Mouse (Mus musculus) liver, embryonic 16.5 days (tissue): ENCODE results near the gene Calm5. TPM values are rescaled to one million over a fixed set of nuclear protein-coding genes. Genes with fewer than 3 reads are reported as not detected.
"Not testable (repeated sequence)": the region's sequence is repeated elsewhere in the genome, so short reads cannot be mapped to it uniquely, and the experiment has no call there.

ENCODE experiments used
- ATAC-seq: fragments of 200-750 bp; cut with Nextera tagmentation; 2 replicates; pipeline ENCODE4 v1.8.0; 2017; ENCODE audit warnings: low read depth, mild to moderate bottlenecking, moderate number of reproducible peaks, moderate library complexity
- H3K27ac ChIP-seq: fragments of 300-500 bp; sonication (generic); 2 replicates; pipeline ENCODE4 v1.5.1; 2014; ENCODE audit warnings: mild to moderate bottlenecking, low read length
- H3K27me3 ChIP-seq: fragments of 300-500 bp; sonication (generic); 2 replicates; pipeline ENCODE4 v1.6.1; 2014; ENCODE audit warnings: low read depth, low read length, mixed read lengths; ENCODE audit not compliant: control insufficient read depth, insufficient read depth
- H3K36me3 ChIP-seq: fragments of 300-500 bp; sonication (generic); 2 replicates; pipeline ENCODE4 v1.6.1; 2014; ENCODE audit warnings: mild to moderate bottlenecking; ENCODE audit not compliant: control insufficient read depth, insufficient read depth
- H3K4me1 ChIP-seq: fragments of 300-500 bp; sonication (generic); 2 replicates; pipeline ENCODE4 v1.6.1; 2014; ENCODE audit warnings: low read depth, low read length, mixed read lengths; ENCODE audit not compliant: control insufficient read depth
- H3K4me2 ChIP-seq: fragments of 300-500 bp; sonication (generic); 2 replicates; pipeline ENCODE4 v1.6.1; 2014; ENCODE audit warnings: low read depth, low read length, mixed read lengths
- H3K4me3 ChIP-seq: fragments of 300-500 bp; sonication (generic); 2 replicates; pipeline ENCODE4 v1.5.1; 2014; ENCODE audit warnings: low read depth, mild to moderate bottlenecking, low read length
- H3K9ac ChIP-seq: fragments of 300-500 bp; sonication (generic); 2 replicates; pipeline ENCODE4 v1.6.1; 2014; ENCODE audit warnings: low read depth, low read length
- H3K9me3 ChIP-seq: fragments of 300-500 bp; sonication (generic); replicated peaks from 2 replicates; pipeline ENCODE4 v1.6.1; 2016; ENCODE audit warnings: low read length; ENCODE audit not compliant: control insufficient read depth
- WGBS: fragments of 180-500 bp; shearing (Covaris S2); extraction: QIAGEN DNeasy Blood & Tissue Kit; methylation state at CpG from one replicate; pipeline ENCODE4 v1.1.7; 2014; ENCODE audit not compliant: insufficient replicate concordance; 5-methylcytosine and 5-hydroxymethylcytosine counted together
- polyA plus RNA-seq: library from polyadenylated mRNA; unstranded; fragments of >200 nt; fragmentation: Nextera tagmentation; extraction: Ambion mirVana; gene quantifications from 2 replicates; pipeline ENCODE4 v1.2.1, GENCODE M21; 2015

Calm5 gene
- polyA plus RNA-seq, 1 experiment from 2014 or later: not detected

- Histone ChIP-seq H3K4me2 (no peak overlapping the region), H3K9me3 (no peaks in the 10 kb centered on the region), H3K27ac (no peak overlapping the region), H3K4me1 (no peaks in the 10 kb centered on the region), H3K36me3 (no peaks in the 10 kb centered on the region), H3K9ac (no peak overlapping the region), H3K4me3 (no peak overlapping the region), H3K27me3 (no peaks in the 10 kb centered on the region)
- WGBS: 43% methylated on average over 5 of the region's 5 CpGs
- ATAC-seq: no peak
Observed at GRCm38 (mm10) chr13:3831546-3831945, 22.4 kb upstream of the Calm5 start.

- no peak overlapping the region for H3K4me3 ChIP-seq
- no peak overlapping the region for H3K27ac ChIP-seq
- H3K9ac ChIP-seq: no peak overlapping the region
- no peaks in the 10 kb centered on the region for H3K9me3 ChIP-seq
- WGBS: 32% methylated on average over 1 of the region's 1 CpGs
- no peaks in the 10 kb centered on the region for H3K4me1 ChIP-seq
- ATAC-seq: no peak
- no peak overlapping the region for H3K4me2 ChIP-seq
- no peaks in the 10 kb centered on the region for H3K36me3 ChIP-seq
- no peaks in the 10 kb centered on the region for H3K27me3 ChIP-seq
Observed at GRCm38 (mm10) chr13:3831994-3832393, 22.0 kb upstream of the Calm5 start.

GRCm38 (mm10) chr13:3832450-3832849 is 21.5 kb upstream of the Calm5 start:
- no peaks in the 10 kb centered on the region for H3K27me3 ChIP-seq
- 9% methylated on average over 2 of the region's 2 CpGs for WGBS
- no peak overlapping the region for H3K9ac ChIP-seq
- no peaks in the 10 kb centered on the region for H3K36me3 ChIP-seq
- H3K9me3 ChIP-seq: no peaks in the 10 kb centered on the region
- no peak overlapping the region for H3K4me3 ChIP-seq
- H3K4me2 ChIP-seq: no peak overlapping the region
- no peaks in the 10 kb centered on the region for H3K4me1 ChIP-seq
- no peak for ATAC-seq
- no peak overlapping the region for H3K27ac ChIP-seq

GRCm38 (mm10) chr13:3833644-3834043 is 20.3 kb upstream of the Calm5 start:
- peak; percentile 39; the same call in 1 of the 2 replicates for ATAC-seq
- not testable (repeated sequence) for H3K4me1 ChIP-seq, H3K9ac ChIP-seq, H3K36me3 ChIP-seq, H3K27ac ChIP-seq, H3K4me3 ChIP-seq, H3K9me3 ChIP-seq, H3K4me2 ChIP-seq, H3K27me3 ChIP-seq

GRCm38 (mm10) chr13:3837312-3837807 is 16.6 kb upstream of the Calm5 start, which contains the start of gene Calm4:
TSS of gene Calm4 (plus strand) at chr13:3837757.
- H3K4me2 ChIP-seq, H3K9me3 ChIP-seq, H3K27ac ChIP-seq, H3K36me3 ChIP-seq, H3K9ac ChIP-seq, H3K27me3 ChIP-seq, H3K4me1 ChIP-seq, H3K4me3 ChIP-seq, ATAC-seq: not testable (repeated sequence)

- H3K27me3 ChIP-seq, H3K36me3 ChIP-seq, H3K27ac ChIP-seq, H3K9me3 ChIP-seq, H3K4me2 ChIP-seq, H3K4me1 ChIP-seq, H3K9ac ChIP-seq, H3K4me3 ChIP-seq: not testable (repeated sequence)
- peak; percentile 48 for ATAC-seq
Observed at GRCm38 (mm10) chr13:3840662-3841061, 13.3 kb upstream of the Calm5 start.

GRCm38 (mm10) chr13:3850330-3850729 is 3.6 kb upstream of the Calm5 start:
- no peak for ATAC-seq
- H3K4me2 ChIP-seq: no peak overlapping the region
- 64% methylated on average over 1 of the region's 1 CpGs for WGBS
- H3K27me3 ChIP-seq: no peaks in the 10 kb centered on the region
- no peak overlapping the region for H3K4me3 ChIP-seq
- no peaks in the 10 kb centered on the region for H3K9me3 ChIP-seq
- no peaks in the 10 kb centered on the region for H3K36me3 ChIP-seq
- H3K9ac ChIP-seq: no peak overlapping the region
- no peak overlapping the region for H3K27ac ChIP-seq
- H3K4me1 ChIP-seq: no peaks in the 10 kb centered on the region

GRCm38 (mm10) chr13:3854856-3855255 is 883 bp downstream of the Calm5 start:
- no peak for ATAC-seq
- H3K9me3 ChIP-seq: no peaks in the 10 kb centered on the region
- no peak overlapping the region for H3K4me3 ChIP-seq
- WGBS: 57% methylated on average over 2 of the region's 2 CpGs
- no peaks in the 10 kb centered on the region for H3K36me3 ChIP-seq
- H3K27me3 ChIP-seq: no peaks in the 10 kb centered on the region
- H3K27ac ChIP-seq: no peak overlapping the region
- no peaks in the 10 kb centered on the region; the same call in 1 of the 2 replicates for H3K4me1 ChIP-seq
- H3K9ac ChIP-seq: no peak overlapping the region
- H3K4me2 ChIP-seq: no peak overlapping the region

GRCm38 (mm10) chr13:3856252-3856651 is 2.3 kb downstream of the Calm5 start:
- H3K4me3 ChIP-seq: no peak overlapping the region
- H3K36me3 ChIP-seq: no peaks in the 10 kb centered on the region
- no peaks in the 10 kb centered on the region for H3K9me3 ChIP-seq
- H3K27ac ChIP-seq: no peak overlapping the region
- H3K27me3 ChIP-seq: no peaks in the 10 kb centered on the region
- 53% methylated on average over 1 of the region's 1 CpGs for WGBS
- H3K9ac ChIP-seq: no peak overlapping the region
- H3K4me2 ChIP-seq: no peak overlapping the region
- ATAC-seq: no peak
- peaks cover 11% of the 10 kb centered on the region for H3K4me1 ChIP-seq

GRCm38 (mm10) chr13:3861251-3861650 is 7.3 kb downstream of the Calm5 start:
- no peaks in the 10 kb centered on the region for H3K27me3 ChIP-seq
- ATAC-seq: peak; percentile 76
- H3K4me2 ChIP-seq: peak overlapping the region; percentile 12
- H3K36me3 ChIP-seq: no peaks in the 10 kb centered on the region
- WGBS: 47% methylated on average over 8 of the region's 8 CpGs
- H3K4me1 ChIP-seq: peaks cover 53% of the 10 kb centered on the region
- no peak overlapping the region for H3K4me3 ChIP-seq
- peak overlapping the region; percentile 65 for H3K27ac ChIP-seq
- peak overlapping the region; percentile 22; the same call in 1 of the 2 replicates for H3K9ac ChIP-seq
- no peaks in the 10 kb centered on the region for H3K9me3 ChIP-seq
